ENCODE assay signal across 9 mouse cellular contexts in genomic region chr11:76374491-76375185, GRCm38 (mm10). TPM values are rescaled to one million over a fixed set of nuclear protein-coding genes. Genes with fewer than 3 reads are reported as not detected.
A peak's percentile ranks its signal among the peaks of the same experiment; 100 is the strongest.
DNase-seq lines count a peak whose midpoint lies in the region; ATAC-seq and TF ChIP-seq lines count a peak whose summit lies in the region.
"Had no signal": no experiment of that assay in that cellular context is flagged by ENCODE, and none has a peak within 500 bp of the region (broad histone marks: within the 10 kb centered on the region; RNA-seq: fewer than 3 reads in every experiment).

No protein-coding gene starts in this region.

- intact Hi-C loops in heart, adult 2 months (cut with DNase I) = loop anchor here (5.0 kb wide), 1 partner anchor 32 kb away; no protein-coding TSS in a partner anchor

- peak overlapping the region; percentile 31 for H3K9ac ChIP-seq in ES-Bruce4 (ENCODE audit: low read depth, poor library complexity, severe bottlenecking)
- 0 out of 2 replicates have a peak overlapping the region, but pooled peaks have one; percentile 16 for H3K9ac ChIP-seq in heart, adult 2 months (ENCODE audit: low read depth, low read length)

- no peaks in the 10 kb centered on the region for H3K27me3 ChIP-seq in ES-Bruce4 (ENCODE audit: control insufficient read depth, insufficient read depth, low read length, poor library complexity, severe bottlenecking)
- H3K27me3 ChIP-seq in heart, adult 2 months (ENCODE audit: control insufficient read depth, insufficient read depth, low read length) = no peaks in the 10 kb centered on the region

- no peaks in the 10 kb centered on the region for H3K4me1 ChIP-seq in ES-Bruce4 (ENCODE audit: control insufficient read depth, insufficient read depth, low read length)
- H3K4me1 ChIP-seq in heart, adult 2 months (ENCODE audit: control insufficient read depth, insufficient read depth, low read length) = peaks cover 19% of the 10 kb centered on the region

- TF ChIP-seq CTCF in ES-Bruce4 (IDR thresholded peaks at IDR 0.05; ENCODE audit: low read depth, low read length) = no peak
- no peak for TF ChIP-seq CTCF in heart, adult 2 months (IDR thresholded peaks at IDR 0.05)

- 0 out of 2 replicates have a peak, but pooled peaks cover 1% of the 10 kb centered on the region for H3K79me2 ChIP-seq in heart, adult 2 months (replicated peaks; ENCODE audit: control insufficient read depth, insufficient read depth, low read length)

- H3K27ac ChIP-seq in ES-Bruce4 (ENCODE audit: insufficient read depth, low read length) = peak overlapping the region; percentile 80
- peak overlapping the region; percentile 43 for H3K27ac ChIP-seq in heart, adult 2 months

- no peaks in the 10 kb centered on the region for H3K36me3 ChIP-seq in ES-Bruce4 (ENCODE audit: control insufficient read depth, insufficient read depth, low read length, poor library complexity, severe bottlenecking)
- H3K36me3 ChIP-seq in heart, adult 2 months (ENCODE audit: control insufficient read depth, insufficient read depth, low read length) = peaks cover 2% of the 10 kb centered on the region; the same call in 1 of the 2 replicates

- TF ChIP-seq EP300 in ES-Bruce4 (IDR thresholded peaks at IDR 0.05; ENCODE audit: insufficient read depth, low read depth, low read length) = 0 out of 2 replicates have a peak, but pooled peaks have one; percentile 10
- no peak for TF ChIP-seq EP300 in heart, adult 2 months (IDR thresholded peaks at IDR 0.05; ENCODE audit: insufficient read depth, low read depth, low read length)

- no peak overlapping the region for H3K4me3 ChIP-seq in ES-Bruce4 (ENCODE audit: low read depth, low read length)
- no peak overlapping the region for H3K4me3 ChIP-seq in heart, adult 2 months
- H3K4me3 ChIP-seq: megakaryocyte, embryonic 14.5 days had no signal

- H3K9me3 ChIP-seq in ES-Bruce4 (replicated peaks; ENCODE audit: control insufficient read depth, insufficient read depth, low read length, poor library complexity, severe bottlenecking) = no peaks in the 10 kb centered on the region
- H3K9me3 ChIP-seq: megakaryocyte, embryonic 14.5 days had no signal

- peak; percentile 49 to 60 for DNase-seq in adrenal gland, postnatal 4 days (ENCODE audit: low spot score in 2 of 2)
- DNase-seq in heart, adult 2 months = peak; percentile 71 to 78
- DNase-seq in kidney, adult 18-20 months = peak; percentile 67
- peak; percentile 91 for DNase-seq in lung, postnatal 10 days
- peak; percentile 51 to 77 for DNase-seq in urinary bladder, adult 18-20 months (ENCODE audit: low spot score in 2 of 2)
- DNase-seq in right cerebral cortex, adult 18-20 months = no peak

- ATAC-seq in cerebellum, adult (ENCODE audit: insufficient number of reproducible peaks, low FRiP score, low TSS enrichment) = no peak

- WGBS in heart, adult 2 months = 40% methylated on average over 17 of the region's 17 CpGs

- TF ChIP-seq POLR2A in ES-Bruce4 (IDR thresholded peaks at IDR 0.05; ENCODE audit: insufficient read depth, low read length) = no peak
- TF ChIP-seq POLR2A in heart, adult 2 months (IDR thresholded peaks at IDR 0.05; ENCODE audit: insufficient read depth, low read depth, low read length) = 0 out of 2 replicates have a peak, but pooled peaks have one; percentile 21

RNA-seq across cellular contexts. Expression of gene Nxn, which starts 24.3 kb away (rescaled TPM):
- 51.7 and 57.7 TPM in 2 replicates for polyA plus RNA-seq in ES-Bruce4 (2011; ENCODE audit: insufficient read depth, insufficient read length, low read depth, missing spikeins)
- total RNA-seq in adrenal gland, postnatal 4 days (2021) = 10 to 100 TPM; 26.4 to 28.3 TPM
- 10 to 100 TPM; 14.6 to 19.1 TPM for total RNA-seq in heart, adult 2 months (2021)
- 10.0 and 14.0 TPM in 2 replicates for polyA plus RNA-seq in heart, adult 2 months (2012; rRNA removed)

RNA-seq across cellular contexts. Expression of gene Timm22, which starts 32.1 kb away (rescaled TPM):
- polyA plus RNA-seq in ES-Bruce4 (2011; ENCODE audit: insufficient read depth, insufficient read length, low read depth, missing spikeins) = 16.9 and 19.1 TPM in 2 replicates
- 10 to 100 TPM; 46.5 to 52.9 TPM for total RNA-seq in adrenal gland, postnatal 4 days (2021)
- total RNA-seq in heart, adult 2 months (2021) = 10 to 100 TPM; 35.3 to 40.4 TPM
- 10.4 and 21.0 TPM in 2 replicates for polyA plus RNA-seq in heart, adult 2 months (2012; rRNA removed)
